Mouse (Mus musculus) neural tube, embryonic 12.5 days (tissue): ENCODE measurements around the gene Srd5a1. TPM values are rescaled to one million over a fixed set of nuclear protein-coding genes. Genes with fewer than 3 reads are reported as not detected.
"Not testable (repeated sequence)": the region's sequence is repeated elsewhere in the genome, so short reads cannot be mapped to it uniquely, and the experiment has no call there.

Source experiments
- ATAC-seq: fragments of 200-750 bp; cut with Nextera tagmentation; 2 replicates; pipeline ENCODE4 v1.8.0; 2017; ENCODE audit warnings: low read depth, mild to moderate bottlenecking, moderate TSS enrichment, moderate library complexity; ENCODE audit not compliant: low FRiP score
- H3K27ac ChIP-seq: fragments of 300-500 bp; sonication (generic); 2 replicates; pipeline ENCODE4 v1.5.1; 2016
- H3K27me3 ChIP-seq: fragments of 300-500 bp; sonication (generic); replicated peaks from 2 replicates; pipeline ENCODE4 v1.6.1; 2016; ENCODE audit warnings: mild to moderate bottlenecking
- H3K36me3 ChIP-seq: fragments of 300-500 bp; sonication (generic); 2 replicates; pipeline ENCODE4 v1.6.1; 2016; ENCODE audit warnings: mild to moderate bottlenecking
- H3K4me1 ChIP-seq: fragments of 300-500 bp; sonication (generic); 2 replicates; pipeline ENCODE4 v1.6.1; 2016
- H3K4me2 ChIP-seq: fragments of 300-500 bp; sonication (generic); replicated peaks from 2 replicates; pipeline ENCODE4 v1.6.1; 2016; ENCODE audit warnings: mild to moderate bottlenecking
- H3K4me3 ChIP-seq: fragments of 300-500 bp; sonication (generic); 2 replicates; pipeline ENCODE4 v1.5.1; 2016
- H3K9ac ChIP-seq: fragments of 300-500 bp; sonication (generic); 2 replicates; pipeline ENCODE4 v1.6.1; 2016; ENCODE audit warnings: mild to moderate bottlenecking
- H3K9me3 ChIP-seq: fragments of 300-500 bp; sonication (generic); 2 replicates; pipeline ENCODE4 v1.6.1; 2016; ENCODE audit warnings: mild to moderate bottlenecking
- WGBS: fragments of 180-500 bp; shearing (Covaris S2); methylation state at CpG from one replicate; pipeline ENCODE4 v1.1.7; 2016; 5-methylcytosine and 5-hydroxymethylcytosine counted together
- polyA plus RNA-seq: library from polyadenylated mRNA; unstranded; fragments of >200 nt; fragmentation: Nextera tagmentation; extraction: Ambion mirVana; gene quantifications from 2 replicates; pipeline ENCODE4 v1.2.1, GENCODE M21; 2016

Gene Srd5a1
- polyA plus RNA-seq, 1 experiment from 2014 or later, result 21.1 TPM

GRCm38 (mm10) chr13:69591338-69591737 is 19.9 kb downstream of the Srd5a1 start:
- WGBS, result 96% methylated on average over 5 of the region's 5 CpGs
- Histone ChIP-seq H3K27ac (no peak overlapping the region), H3K4me3 (no peak overlapping the region), H3K4me1 (no peaks in the 10 kb centered on the region), H3K36me3 (no peaks in the 10 kb centered on the region), H3K9me3 (no peaks in the 10 kb centered on the region), H3K9ac (no peak overlapping the region), H3K27me3 (no peaks in the 10 kb centered on the region), H3K4me2 (no peak overlapping the region)
- ATAC-seq, result no peak

- WGBS, result 64% methylated on average over 6 of the region's 6 CpGs
Observed at GRCm38 (mm10) chr13:69588263-69588662, 23.0 kb downstream of the Srd5a1 start.

GRCm38 (mm10) chr13:69587849-69588248 is 23.4 kb downstream of the Srd5a1 start:
- no peak for ATAC-seq
- 85% methylated on average over 3 of the region's 3 CpGs for WGBS

More at GRCm38 (mm10) chr13:69588263-69588662, 23.0 kb downstream of the Srd5a1 start:
- no peaks in the 10 kb centered on the region for H3K27me3 ChIP-seq
- H3K36me3 ChIP-seq, result no peaks in the 10 kb centered on the region
- no peak overlapping the region for H3K4me3 ChIP-seq
- no peak for ATAC-seq
- no peaks in the 10 kb centered on the region for H3K4me1 ChIP-seq
- H3K4me2 ChIP-seq, result no peak overlapping the region
- H3K9me3 ChIP-seq, result no peaks in the 10 kb centered on the region
- no peak overlapping the region for H3K9ac ChIP-seq
- no peak overlapping the region for H3K27ac ChIP-seq

DNA sequence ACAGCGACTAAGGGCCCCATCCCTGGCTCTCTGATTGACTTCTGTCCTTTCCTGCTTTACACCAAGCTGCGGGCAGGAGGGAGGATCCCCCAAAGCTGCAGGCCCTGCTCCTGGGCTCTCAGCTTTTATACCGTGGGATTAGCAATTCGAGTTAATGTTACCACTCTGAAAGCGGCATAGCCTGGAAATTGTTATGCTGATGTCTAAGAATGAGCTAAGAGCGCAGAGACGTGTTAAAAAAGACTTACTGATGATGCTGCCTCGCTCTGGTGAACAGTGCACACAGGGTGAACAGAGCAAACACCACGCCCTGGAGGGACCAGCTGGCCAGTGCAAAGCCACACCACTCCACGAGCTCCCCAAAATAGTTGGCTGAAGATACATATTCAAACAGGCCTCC is 24.9 kb downstream of the Srd5a1 start:
- H3K4me3 ChIP-seq, result no peak overlapping the region
- no peak overlapping the region for H3K27ac ChIP-seq
- H3K27me3 ChIP-seq, result no peaks in the 10 kb centered on the region
- WGBS, result 61% methylated on average over 10 of the region's 10 CpGs
- no peaks in the 10 kb centered on the region for H3K4me1 ChIP-seq
- H3K9me3 ChIP-seq, result no peaks in the 10 kb centered on the region
- no peaks in the 10 kb centered on the region for H3K36me3 ChIP-seq
- no peak for ATAC-seq
- no peak overlapping the region for H3K4me2 ChIP-seq
- H3K9ac ChIP-seq, result no peak overlapping the region

More at GRCm38 (mm10) chr13:69587849-69588248, 23.4 kb downstream of the Srd5a1 start:
- no peaks in the 10 kb centered on the region for H3K4me1 ChIP-seq
- H3K9ac ChIP-seq, result no peak overlapping the region
- H3K27me3 ChIP-seq, result no peaks in the 10 kb centered on the region
- no peaks in the 10 kb centered on the region for H3K9me3 ChIP-seq
- H3K36me3 ChIP-seq, result no peaks in the 10 kb centered on the region
- H3K27ac ChIP-seq, result no peak overlapping the region
- H3K4me3 ChIP-seq, result no peak overlapping the region
- H3K4me2 ChIP-seq, result no peak overlapping the region

GRCm38 (mm10) chr13:69585828-69586227 is 25.4 kb downstream of the Srd5a1 start:
- no peak overlapping the region for H3K4me2 ChIP-seq
- H3K36me3 ChIP-seq, result no peaks in the 10 kb centered on the region
- H3K4me1 ChIP-seq, result no peaks in the 10 kb centered on the region
- no peak overlapping the region for H3K27ac ChIP-seq
- no peak for ATAC-seq
- H3K9me3 ChIP-seq, result no peaks in the 10 kb centered on the region
- H3K27me3 ChIP-seq, result no peaks in the 10 kb centered on the region
- no peak overlapping the region for H3K4me3 ChIP-seq
- 41% methylated on average over 6 of the region's 6 CpGs for WGBS
- H3K9ac ChIP-seq, result no peak overlapping the region

GRCm38 (mm10) chr13:69583591-69583990 is 27.7 kb downstream of the Srd5a1 start:
- Histone ChIP-seq H3K9ac (no peak overlapping the region), H3K4me3 (no peak overlapping the region), H3K27me3 (no peaks in the 10 kb centered on the region), H3K9me3 (no peaks in the 10 kb centered on the region), H3K36me3 (no peaks in the 10 kb centered on the region), H3K4me2 (no peak overlapping the region), H3K4me1 (no peaks in the 10 kb centered on the region), H3K27ac (no peak overlapping the region)
- WGBS, result 93% methylated on average over 6 of the region's 6 CpGs
- no peak for ATAC-seq

GRCm38 (mm10) chr13:69582411-69582810 is 28.8 kb downstream of the Srd5a1 start:
- Histone ChIP-seq H3K36me3 (no peaks in the 10 kb centered on the region), H3K9me3 (no peaks in the 10 kb centered on the region), H3K9ac (no peak overlapping the region), H3K27ac (no peak overlapping the region), H3K4me2 (no peak overlapping the region), H3K4me3 (no peak overlapping the region), H3K27me3 (no peaks in the 10 kb centered on the region), H3K4me1 (no peaks in the 10 kb centered on the region)
- 88% methylated on average over 6 of the region's 6 CpGs for WGBS
- no peak for ATAC-seq

GRCm38 (mm10) chr13:69577181-69577834 is 33.9 kb downstream of the Srd5a1 start:
- ATAC-seq, result no peak
- no peaks in the 10 kb centered on the region for H3K9me3 ChIP-seq
- H3K27ac ChIP-seq, result no peak overlapping the region
- 89% methylated on average over 16 of the region's 16 CpGs for WGBS
- no peak overlapping the region for H3K9ac ChIP-seq
- no peak overlapping the region for H3K4me2 ChIP-seq
- no peaks in the 10 kb centered on the region for H3K4me1 ChIP-seq
- no peak overlapping the region for H3K4me3 ChIP-seq
- H3K27me3 ChIP-seq, result no peaks in the 10 kb centered on the region
- H3K36me3 ChIP-seq, result no peaks in the 10 kb centered on the region

GRCm38 (mm10) chr13:69576676-69577075 is 34.6 kb downstream of the Srd5a1 start:
- no peak overlapping the region for H3K4me2 ChIP-seq
- H3K36me3 ChIP-seq, result no peaks in the 10 kb centered on the region
- H3K4me3 ChIP-seq, result no peak overlapping the region
- ATAC-seq, result no peak
- no peak overlapping the region for H3K9ac ChIP-seq
- 66% methylated on average over 11 of the region's 11 CpGs for WGBS
- no peaks in the 10 kb centered on the region for H3K4me1 ChIP-seq
- H3K9me3 ChIP-seq, result no peaks in the 10 kb centered on the region
- H3K27me3 ChIP-seq, result no peaks in the 10 kb centered on the region
- H3K27ac ChIP-seq, result no peak overlapping the region

- H3K27me3 ChIP-seq, result no peaks in the 10 kb centered on the region
- no peaks in the 10 kb centered on the region for H3K36me3 ChIP-seq
- H3K4me3 ChIP-seq, result no peak overlapping the region
- H3K4me1 ChIP-seq, result no peaks in the 10 kb centered on the region
- 89% methylated on average over 3 of the region's 3 CpGs for WGBS
- no peak overlapping the region for H3K27ac ChIP-seq
- no peak for ATAC-seq
- H3K9me3 ChIP-seq, result no peaks in the 10 kb centered on the region
- no peak overlapping the region for H3K4me2 ChIP-seq
- H3K9ac ChIP-seq, result no peak overlapping the region
Observed at GRCm38 (mm10) chr13:69572594-69572993, 38.6 kb downstream of the Srd5a1 start.

DNA sequence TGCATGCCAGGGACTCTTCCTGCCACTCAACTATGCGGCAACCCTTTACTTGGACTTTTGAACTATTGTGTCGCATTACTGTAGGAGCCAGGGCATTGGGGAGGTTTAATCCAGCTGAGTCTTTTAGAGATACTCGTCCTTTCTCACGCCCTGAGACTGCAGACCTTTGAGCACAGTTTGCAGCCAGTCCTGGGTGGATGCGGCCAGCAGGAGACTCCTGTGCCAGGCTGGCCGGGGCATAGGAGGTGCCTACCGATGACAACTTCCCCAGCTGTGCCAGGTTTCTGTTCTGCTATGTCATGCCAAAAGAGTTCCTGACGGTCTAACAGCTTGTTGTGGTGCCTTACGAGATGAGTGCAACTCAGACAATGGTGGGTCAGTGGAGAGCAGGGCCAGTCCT is 42.0 kb downstream of the Srd5a1 start:
- Histone ChIP-seq H3K4me3 (no peak overlapping the region), H3K4me2 (no peak overlapping the region), H3K9me3 (no peaks in the 10 kb centered on the region), H3K9ac (no peak overlapping the region), H3K36me3 (no peaks in the 10 kb centered on the region), H3K27me3 (no peaks in the 10 kb centered on the region), H3K27ac (no peak overlapping the region), H3K4me1 (no peaks in the 10 kb centered on the region)
- ATAC-seq, result no peak
- WGBS, result 88% methylated on average over 9 of the region's 9 CpGs

- H3K27me3 ChIP-seq, H3K27ac ChIP-seq, H3K9me3 ChIP-seq, H3K36me3 ChIP-seq, H3K4me3 ChIP-seq, H3K9ac ChIP-seq, H3K4me1 ChIP-seq, ATAC-seq, H3K4me2 ChIP-seq: not testable (repeated sequence)
- WGBS, result 92% methylated on average over 4 of the region's 4 CpGs
Observed at GRCm38 (mm10) chr13:69565401-69565800, 45.8 kb downstream of the Srd5a1 start.

GRCm38 (mm10) chr13:69564573-69564972 is 46.7 kb downstream of the Srd5a1 start:
- Histone ChIP-seq H3K4me2 (no peak overlapping the region), H3K9me3 (no peaks in the 10 kb centered on the region), H3K27ac (no peak overlapping the region), H3K27me3 (no peaks in the 10 kb centered on the region), H3K36me3 (no peaks in the 10 kb centered on the region), H3K4me1 (peaks cover 8% of the 10 kb centered on the region; the same call in 1 of the 2 replicates), H3K4me3 (no peak overlapping the region), H3K9ac (no peak overlapping the region)
- no peak for ATAC-seq
